Mouse (Mus musculus) kidney, adult 2 months (tissue): ENCODE measurements around the gene Prpf40b.

Source experiments
- CTCF ChIP-seq: fragments of 200-500 bp; conservative IDR thresholded peaks from 2 replicates; pipeline ENCODE4 v1.5.1; 2011; ENCODE audit warnings: low read depth, mild to moderate bottlenecking, control low read depth, low read length, moderate library complexity, mixed read lengths; ENCODE audit not compliant: insufficient read depth, insufficient read length
- POLR2A ChIP-seq: fragments of 200-500 bp; IDR thresholded peaks from one replicate; pipeline ENCODE4 v1.6.1; 2011; ENCODE audit warnings: low read depth, low read length, control low read depth

DNA sequence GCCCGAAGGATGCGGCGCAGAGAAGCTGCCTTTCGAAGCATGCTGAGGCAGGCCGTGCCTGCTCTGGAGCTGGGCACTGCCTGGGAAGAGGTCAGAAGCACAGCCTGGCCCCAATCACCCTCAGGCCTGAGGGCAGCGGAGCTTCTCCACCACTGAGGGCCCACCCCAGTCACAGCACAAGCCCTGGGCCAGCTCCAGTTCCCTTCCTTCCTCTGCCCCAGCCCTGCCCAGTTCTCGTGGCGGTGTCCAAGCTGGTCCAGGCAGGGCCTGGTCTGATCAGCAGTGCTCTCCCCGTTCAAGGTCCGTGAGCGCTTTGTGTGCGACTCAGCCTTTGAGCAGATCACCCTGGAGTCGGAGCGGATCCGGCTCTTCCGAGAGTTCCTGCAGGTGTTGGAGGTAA lies 20.0 kb downstream of the Prpf40b start:
- TF ChIP-seq CTCF (no peak), POLR2A (no peak)
